Mouse (Mus musculus) small intestine, adult 2 months (tissue): ENCODE measurements at regions not wholly inside any gene's neighbourhood (a gene's known extent, or its start where the extent isn't known, plus 50 kb on each side); places are given as distances from the start of the nearest gene placed in this dataset.

Source experiments
- CTCF ChIP-seq: fragments of 200-500 bp; IDR thresholded peaks from 2 replicates; pipeline ENCODE4 v1.5.1; 2012; ENCODE audit warnings: low read depth, mild to moderate bottlenecking, control low read depth, inconsistent platforms, low read length, moderate library complexity, mixed read lengths; ENCODE audit not compliant: insufficient replicate concordance, insufficient read length; ENCODE audit errors: extremely low read depth
- POLR2A ChIP-seq: fragments of 200-500 bp; IDR thresholded peaks from 2 replicates; pipeline ENCODE4 v1.6.1; 2012; ENCODE audit warnings: low read depth, mild to moderate bottlenecking, control low read depth, inconsistent platforms, low read length, moderate library complexity

- TF ChIP-seq POLR2A (no peak), CTCF (no peak)
Measured at GRCm38 (mm10) chrX:42396441-42396840, 93.0 kb upstream of the Tex13c2 start.
